Mouse (Mus musculus): ENCODE results near the gene Sh3rf3.

- TF ChIP-seq POLR2A (IDR thresholded peaks at IDR 0.05; ENCODE audit: control insufficient read depth, low read depth, low read length) (no peak), CTCF (IDR thresholded peaks at IDR 0.05; ENCODE audit: control insufficient read depth, insufficient read depth, insufficient replicate concordance, low read depth, low read length) (no peak)
Measured at GRCm38 (mm10) chr10:58995132-58995531, 182.0 kb downstream of the Sh3rf3 start.
